Mouse (Mus musculus) erythroblast, adult 5-6 weeks (primary cell): ENCODE measurements around the gene Klf17. TPM values are rescaled to one million over a fixed set of nuclear protein-coding genes. Genes with fewer than 3 reads are reported as not detected.

Experiments
- total RNA-seq, 2 experiments: library from RNA; stranded (forward) in 1 of 2; stranded (reverse) in 1 of 2; fragments of 150-400 nt in 1 of 2; fragments of 200-764, 138-1000 nt in 1 of 2; gene quantifications; 2 replicates each; pipeline versions ENCODE4 v1.2.3 to v1.2.4; 2015 to 2017; ENCODE audit warnings: low replicate concordance in 2 of 2

Klf17 gene
- total RNA-seq, 2 experiments from 2014 or later, result 0.51 TPM; not detected in 1

Other genes starting within 250 kb of the Klf17 start
- gene Eri3, start 215.3 kb downstream of the Klf17 start, total RNA-seq (2015; ENCODE audit: low replicate concordance), result 20.4 and 21.9 TPM in 2 replicates
- gene Eri3, start 215.3 kb downstream of the Klf17 start, total RNA-seq (2017; ENCODE audit: low replicate concordance), result 1.1 and 9.4 TPM in 2 replicates
- gene Dmap1, start 83.4 kb downstream of the Klf17 start, total RNA-seq (2015; ENCODE audit: low replicate concordance), result 5.6 and 9.8 TPM in 2 replicates
- 6.7 and 17.0 TPM in 2 replicates for gene Dmap1, start 83.4 kb downstream of the Klf17 start, total RNA-seq (2017; ENCODE audit: low replicate concordance)
- not detected in 2 replicates for gene Gm12845, start 41.2 kb downstream of the Klf17 start, total RNA-seq (2015; ENCODE audit: low replicate concordance)
- gene Gm12845, start 41.2 kb downstream of the Klf17 start, total RNA-seq (2017; ENCODE audit: low replicate concordance), result not detected in 2 replicates
- gene Slc6a9, start 68.9 kb upstream of the Klf17 start, total RNA-seq (2015; ENCODE audit: low replicate concordance), result 161 and 176 TPM in 2 replicates
- 245 and 274 TPM in 2 replicates for gene Slc6a9, start 68.9 kb upstream of the Klf17 start, total RNA-seq (2017; ENCODE audit: low replicate concordance)
- gene Ccdc24, start 106.9 kb upstream of the Klf17 start, total RNA-seq (2015; ENCODE audit: low replicate concordance), result not detected in 2 replicates
- gene Ccdc24, start 106.9 kb upstream of the Klf17 start, total RNA-seq (2017; ENCODE audit: low replicate concordance), result 0.43 and 5.3 TPM in 2 replicates
- 0.19 TPM in 1 of 2 replicates, not detected in the other for gene B4galt2, start 117.8 kb upstream of the Klf17 start, total RNA-seq (2015; ENCODE audit: low replicate concordance)
- gene B4galt2, start 117.8 kb upstream of the Klf17 start, total RNA-seq (2017; ENCODE audit: low replicate concordance), result 0.14 TPM in 1 of 2 replicates, not detected in the other
- 214 and 246 TPM in 2 replicates for gene Atp6v0b, start 121.7 kb upstream of the Klf17 start, total RNA-seq (2015; ENCODE audit: low replicate concordance)
- 60.4 and 72.2 TPM in 2 replicates for gene Atp6v0b, start 121.7 kb upstream of the Klf17 start, total RNA-seq (2017; ENCODE audit: low replicate concordance)
- 0.96 and 2.9 TPM in 2 replicates for gene Dph2, start 126.4 kb upstream of the Klf17 start, total RNA-seq (2015; ENCODE audit: low replicate concordance)
- 0.51 and 1.5 TPM in 2 replicates for gene Dph2, start 126.4 kb upstream of the Klf17 start, total RNA-seq (2017; ENCODE audit: low replicate concordance)
- 8.5 and 14.2 TPM in 2 replicates for gene Ipo13, start 149.4 kb upstream of the Klf17 start, total RNA-seq (2015; ENCODE audit: low replicate concordance)
- gene Ipo13, start 149.4 kb upstream of the Klf17 start, total RNA-seq (2017; ENCODE audit: low replicate concordance), result 3.2 and 4.0 TPM in 2 replicates
- 9.6 TPM in 1 of 2 replicates, not detected in the other for gene Artn, start 164.1 kb upstream of the Klf17 start, total RNA-seq (2015; ENCODE audit: low replicate concordance)
- gene Artn, start 164.1 kb upstream of the Klf17 start, total RNA-seq (2017; ENCODE audit: low replicate concordance), result 0.85 and 1.3 TPM in 2 replicates